In genomic region chr12:100268011-100268410, GRCm38 (mm10) we compare ENCODE assay signal across 9 mouse cellular contexts.
DNase-seq lines count a peak whose midpoint lies in the region; ATAC-seq lines count a peak whose summit lies in the region.
"Had no signal": no experiment of that assay in that cellular context is flagged by ENCODE, and none has a peak within 500 bp of the region (broad histone marks: within the 10 kb centered on the region; RNA-seq: fewer than 3 reads in every experiment).

No protein-coding gene starts in this region.

- 17% methylated on average over 6 of the region's 6 CpGs for WGBS in forebrain, embryonic 10.5 days
- WGBS in forebrain, embryonic 15.5 days = 26% methylated on average over 6 of the region's 6 CpGs
- 15% methylated on average over 6 of the region's 6 CpGs for WGBS in midbrain, embryonic 10.5 days
- WGBS in midbrain, embryonic 16.5 days = 16% methylated on average over 6 of the region's 6 CpGs

- no peak overlapping the region for H3K4me3 ChIP-seq in forebrain, embryonic 10.5 days
- H3K4me3 ChIP-seq in forebrain, embryonic 15.5 days = no peak overlapping the region
- H3K4me3 ChIP-seq in midbrain, embryonic 10.5 days = no peak overlapping the region
- H3K4me3 ChIP-seq in midbrain, embryonic 16.5 days (ENCODE audit: low read depth, low read length) = no peak overlapping the region
- H3K4me3 ChIP-seq: heart, embryonic 15.5 days had no signal

- H3K9ac ChIP-seq in forebrain, embryonic 15.5 days (replicated peaks) = no peak overlapping the region
- H3K9ac ChIP-seq in midbrain, embryonic 16.5 days (ENCODE audit: low read depth, low read length) = no peak overlapping the region
- H3K9ac ChIP-seq: heart, embryonic 15.5 days had no signal

- no peak overlapping the region for H3K27ac ChIP-seq in forebrain, embryonic 10.5 days
- no peak overlapping the region for H3K27ac ChIP-seq in forebrain, embryonic 15.5 days (replicated peaks)
- H3K27ac ChIP-seq in midbrain, embryonic 10.5 days (replicated peaks) = no peak overlapping the region
- H3K27ac ChIP-seq in midbrain, embryonic 16.5 days (ENCODE audit: low read length) = no peak overlapping the region
- H3K27ac ChIP-seq: heart, embryonic 15.5 days had no signal

- peaks cover 8% of the 10 kb centered on the region for H3K4me1 ChIP-seq in forebrain, embryonic 10.5 days
- H3K4me1 ChIP-seq in forebrain, embryonic 15.5 days = peaks cover 17% of the 10 kb centered on the region
- H3K4me1 ChIP-seq in midbrain, embryonic 10.5 days = peaks cover 12% of the 10 kb centered on the region
- peaks cover 13% of the 10 kb centered on the region for H3K4me1 ChIP-seq in midbrain, embryonic 16.5 days (ENCODE audit: control insufficient read depth, insufficient read depth, low read length)

- no peak overlapping the region for H3K4me2 ChIP-seq in forebrain, embryonic 15.5 days (replicated peaks)
- H3K4me2 ChIP-seq in midbrain, embryonic 16.5 days (ENCODE audit: low read length) = no peak overlapping the region
- H3K4me2 ChIP-seq: heart, embryonic 15.5 days had no signal

- peak; percentile 52 for DNase-seq in forebrain, embryonic 10.5 days (ENCODE audit: extremely low spot score, low spot score)
- peak; percentile 49 for DNase-seq in midbrain, embryonic 10.5 days (ENCODE audit: low spot score)
- DNase-seq in c-Kit-positive CD71-positive TER-119-negative erythroid progenitor cells, embryonic 14.5 days (ENCODE audit: low read depth) = peak; percentile 59
- peak; percentile 88 for DNase-seq in kidney, postnatal 10 days
- peak; percentile 52 for DNase-seq in skeletal muscle tissue, adult 2 months (ENCODE audit: low read depth, low spot score)

- ATAC-seq in forebrain, embryonic 15.5 days (replicated peaks) = no peak
- ATAC-seq in midbrain, embryonic 16.5 days = no peak
- no peak for ATAC-seq in megakaryocyte, adult 5-6 weeks (ENCODE audit: poor library complexity, severe bottlenecking)

- no peaks in the 10 kb centered on the region for H3K27me3 ChIP-seq in forebrain, embryonic 10.5 days (ENCODE audit: poor library complexity, severe bottlenecking)
- H3K27me3 ChIP-seq in forebrain, embryonic 15.5 days = no peaks in the 10 kb centered on the region
- no peaks in the 10 kb centered on the region for H3K27me3 ChIP-seq in midbrain, embryonic 10.5 days (ENCODE audit: low read depth, poor library complexity, severe bottlenecking)
- no peaks in the 10 kb centered on the region for H3K27me3 ChIP-seq in midbrain, embryonic 16.5 days (ENCODE audit: control insufficient read depth, insufficient read depth, low read depth, low read length)

- H3K36me3 ChIP-seq in forebrain, embryonic 10.5 days (replicated peaks) = no peaks in the 10 kb centered on the region
- no peaks in the 10 kb centered on the region for H3K36me3 ChIP-seq in forebrain, embryonic 15.5 days
- H3K36me3 ChIP-seq in midbrain, embryonic 10.5 days = no peaks in the 10 kb centered on the region
- no peaks in the 10 kb centered on the region for H3K36me3 ChIP-seq in midbrain, embryonic 16.5 days (ENCODE audit: control insufficient read depth, insufficient read depth, low read length)
- H3K36me3 ChIP-seq: heart, embryonic 15.5 days had no signal

- H3K9me3 ChIP-seq in forebrain, embryonic 10.5 days = no peaks in the 10 kb centered on the region
- H3K9me3 ChIP-seq in forebrain, embryonic 15.5 days = no peaks in the 10 kb centered on the region
- no peaks in the 10 kb centered on the region for H3K9me3 ChIP-seq in midbrain, embryonic 10.5 days (replicated peaks)
- no peaks in the 10 kb centered on the region for H3K9me3 ChIP-seq in midbrain, embryonic 16.5 days (replicated peaks; ENCODE audit: control insufficient read depth, low read length, poor library complexity, severe bottlenecking)
- H3K9me3 ChIP-seq: heart, embryonic 15.5 days had no signal
